Mouse (Mus musculus) erythroblast, embryonic 14.5 days (primary cell): ENCODE data around the gene Arfgap2. TPM values are rescaled to one million over a fixed set of nuclear protein-coding genes. Genes with fewer than 3 reads are reported as not detected.
"Not testable (repeated sequence)": the region's sequence is repeated elsewhere in the genome, so short reads cannot be mapped to it uniquely, and the experiment has no call there.

Experiments
- H3K27me3 ChIP-seq: 2 replicates; pipeline ENCODE4 v1.6.1; 2012; ENCODE audit warnings: inconsistent platforms; ENCODE audit not compliant: control insufficient read depth
- H3K36me3 ChIP-seq: 2 replicates; pipeline ENCODE4 v1.6.1; 2012; ENCODE audit warnings: mild to moderate bottlenecking, inconsistent platforms; ENCODE audit not compliant: control insufficient read depth
- H3K4me1 ChIP-seq: 2 replicates; pipeline ENCODE4 v1.6.1; 2012; ENCODE audit warnings: inconsistent platforms; ENCODE audit not compliant: control insufficient read depth
- H3K4me3 ChIP-seq: replicated peaks from 2 replicates; pipeline ENCODE3; 2012; ENCODE audit warnings: moderate library complexity, mild to moderate bottlenecking, inconsistent platforms
- H3K9me3 ChIP-seq: 2 replicates; pipeline ENCODE4 v1.6.1; 2012; ENCODE audit warnings: low read length, inconsistent platforms, mixed read lengths; ENCODE audit not compliant: control insufficient read depth
- GATA1 ChIP-seq: IDR thresholded peaks from 2 replicates; pipeline ENCODE4 v1.6.1; 2012; ENCODE audit warnings: low read length, inconsistent platforms, mixed read lengths
- TAL1 ChIP-seq: IDR thresholded peaks from 3 replicates; pipeline ENCODE4 v1.6.1; 2012; ENCODE audit warnings: low read length, inconsistent platforms, mixed read lengths
- polyA plus RNA-seq: library from polyadenylated mRNA; stranded (reverse); fragments of >175 nt; gene quantifications from 2 replicates; pipeline ENCODE4 v1.2.3, GENCODE M21; 2012

The Arfgap2 gene
- polyA plus RNA-seq, result 3.5 and 3.7 TPM in 2 replicates

DNA sequence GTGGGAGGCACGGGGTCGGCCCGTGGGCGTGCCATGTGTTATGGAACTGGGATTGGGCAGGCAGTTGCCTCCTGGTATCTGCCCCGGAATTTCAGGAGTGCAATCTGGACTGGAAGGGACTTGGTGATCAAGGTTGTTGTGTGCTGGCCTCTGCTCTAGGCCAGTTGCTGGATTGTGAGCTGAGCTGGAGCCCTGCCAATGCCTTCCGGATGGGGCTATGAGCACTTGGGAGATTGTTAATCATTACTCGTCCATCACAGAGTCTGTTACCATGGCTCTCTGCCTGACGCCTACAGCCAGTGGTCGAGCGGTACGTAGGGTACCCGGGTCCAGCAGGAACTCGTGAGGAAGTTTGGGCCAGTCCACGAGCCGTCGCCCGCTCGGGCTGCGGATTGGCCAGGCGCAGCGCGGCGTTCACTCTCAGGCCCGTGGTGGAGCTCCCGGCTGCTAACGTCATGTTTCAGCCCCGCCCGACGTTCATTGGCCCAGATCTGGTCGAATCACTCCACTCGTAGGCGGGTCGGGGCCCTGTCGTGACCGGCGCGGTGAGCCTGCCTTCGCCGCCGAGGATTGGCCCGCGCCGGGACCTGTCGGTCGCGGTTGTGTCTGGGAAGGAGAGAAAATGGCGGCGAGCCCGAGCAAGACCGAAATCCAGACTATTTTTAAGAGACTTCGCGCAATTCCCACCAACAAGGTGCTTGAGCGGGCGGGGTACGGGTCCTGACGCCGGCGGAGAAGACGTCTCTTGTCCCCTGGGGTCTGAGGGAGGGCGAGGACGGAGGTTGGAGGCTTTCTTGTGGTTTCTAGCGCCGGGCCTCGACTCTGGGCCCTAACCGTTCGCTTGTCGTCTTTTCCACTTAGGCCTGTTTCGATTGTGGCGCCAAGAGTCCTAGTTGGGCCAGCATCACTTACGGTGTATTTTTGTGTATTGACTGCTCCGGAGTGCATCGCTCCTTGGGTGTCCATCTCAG is at the start of gene Arfgap2:
Gene Arfgap2 (plus strand): TSS at position 264 of the 971 bp plus-strand sequence.
- Histone ChIP-seq H3K36me3 (peaks cover 49% of the 10 kb centered on the region), H3K9me3 (no peaks in the 10 kb centered on the region), H3K4me1 (peaks cover 46% of the 10 kb centered on the region), H3K4me3 (peak within 1 kb of the TSS; percentile 91), H3K27me3 (peaks cover 12% of the 10 kb centered on the region)
- no peak for TF ChIP-seq TAL1
- no peak for TF ChIP-seq GATA1

GRCm38 (mm10) chr2:91217032-91217431 is 47.7 kb upstream of the Arfgap2 start:
- Histone ChIP-seq H3K4me1 (no peaks in the 10 kb centered on the region), H3K36me3 (peaks cover 34% of the 10 kb centered on the region), H3K9me3 (no peaks in the 10 kb centered on the region), H3K4me3 (no peak overlapping the region), H3K27me3 (no peaks in the 10 kb centered on the region)
- TF ChIP-seq TAL1 (no peak), GATA1 (no peak)

- Histone ChIP-seq H3K4me1 (no peaks in the 10 kb centered on the region), H3K9me3 (no peaks in the 10 kb centered on the region), H3K36me3 (peaks cover 15% of the 10 kb centered on the region), H3K27me3 (no peaks in the 10 kb centered on the region), H3K4me3 (no peak overlapping the region)
- TF ChIP-seq GATA1, result no peak
- TF ChIP-seq TAL1, result no peak
Observed at GRCm38 (mm10) chr2:91220501-91220900, 44.3 kb upstream of the Arfgap2 start.

DNA sequence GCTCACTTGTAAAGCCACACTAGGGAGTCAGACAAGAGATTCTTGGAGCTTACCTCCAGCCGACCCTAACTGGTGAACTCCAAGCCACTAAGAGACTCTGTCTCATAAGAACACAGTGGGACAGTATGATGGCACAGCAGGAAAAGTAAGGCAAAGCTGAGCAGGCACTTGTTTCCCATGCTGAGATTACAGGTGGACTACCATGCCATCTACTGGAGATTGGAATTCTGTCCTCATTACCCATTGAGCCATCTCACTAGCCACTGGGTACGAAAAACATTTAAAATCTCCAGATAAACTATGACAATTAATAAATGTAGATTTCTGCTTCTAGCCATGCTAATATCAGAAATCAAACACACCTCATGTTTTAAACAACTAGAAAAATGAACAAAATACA is 41.2 kb upstream of the Arfgap2 start:
- no peaks in the 10 kb centered on the region for H3K9me3 ChIP-seq
- TF ChIP-seq GATA1, result no peak
- no peaks in the 10 kb centered on the region for H3K36me3 ChIP-seq
- H3K4me1 ChIP-seq, result no peaks in the 10 kb centered on the region
- H3K27me3 ChIP-seq, result no peaks in the 10 kb centered on the region
- no peak overlapping the region for H3K4me3 ChIP-seq

DNA sequence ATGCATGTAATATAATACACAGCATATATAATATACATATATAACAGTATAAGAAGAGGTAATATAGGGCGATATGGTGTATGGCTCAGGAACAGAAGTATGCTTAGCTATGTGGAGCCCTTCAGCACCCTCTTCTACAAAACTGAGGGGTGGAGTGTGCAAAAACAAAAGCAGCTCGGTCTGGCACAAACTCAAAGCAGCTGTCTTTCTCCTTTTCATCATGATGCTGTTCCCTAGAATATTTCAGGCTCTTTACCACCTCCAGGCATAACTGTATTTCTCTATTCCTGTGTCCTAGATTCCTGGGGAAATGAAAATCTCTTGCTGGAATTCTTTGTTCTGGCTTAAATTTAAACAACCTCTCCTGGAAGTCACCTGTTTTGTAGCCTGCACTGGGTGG is 35.0 kb upstream of the Arfgap2 start:
- TF ChIP-seq GATA1 (no peak), TAL1 (no peak)
- Histone ChIP-seq H3K27me3 (no peaks in the 10 kb centered on the region), H3K4me1 (no peaks in the 10 kb centered on the region), H3K36me3 (peaks cover 18% of the 10 kb centered on the region), H3K9me3 (no peaks in the 10 kb centered on the region), H3K4me3 (no peak overlapping the region)

DNA sequence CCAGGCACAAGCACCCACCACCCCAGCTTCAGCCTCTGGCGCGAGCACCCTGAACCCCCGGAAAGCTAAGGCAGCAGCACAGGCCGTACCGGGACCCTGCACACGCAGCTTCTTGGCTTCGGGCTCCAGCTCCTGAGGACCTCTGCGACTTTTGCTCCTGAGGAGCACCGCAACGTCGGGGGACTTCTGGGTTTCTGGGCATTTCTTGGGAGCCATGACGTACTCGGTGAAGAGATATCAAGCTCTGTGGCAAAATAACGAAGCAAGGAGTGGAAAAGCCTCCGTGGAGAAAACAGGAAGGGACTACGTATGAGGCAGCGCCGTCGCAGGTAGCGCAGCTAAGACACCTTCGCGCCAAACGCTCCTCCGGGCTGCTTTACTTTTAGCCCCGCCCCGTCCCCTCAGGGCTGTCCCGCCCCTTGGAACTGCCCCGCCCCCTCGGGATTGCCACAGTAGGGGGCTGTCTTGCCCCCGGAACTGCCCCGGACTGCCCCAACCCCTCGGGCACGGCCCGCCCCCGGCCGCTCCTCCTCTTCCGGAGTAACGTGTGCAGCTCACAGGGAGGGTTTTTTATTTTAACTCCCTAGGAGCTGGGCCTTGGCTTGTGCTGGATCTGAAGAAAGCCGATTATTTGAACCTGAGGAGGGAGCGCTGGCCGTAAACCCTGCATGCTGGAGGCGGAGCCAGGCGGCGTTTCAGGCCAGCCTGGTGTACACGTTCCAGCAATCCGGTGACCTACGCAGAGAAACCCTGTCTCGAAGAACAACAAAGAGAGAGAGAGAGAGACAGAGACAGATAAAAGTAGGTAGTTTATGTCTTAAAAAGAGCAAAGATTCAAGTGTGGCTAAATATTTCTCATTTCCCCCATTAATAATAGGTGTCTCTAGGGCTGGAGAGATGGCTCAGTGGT is 27.9 kb upstream of the Arfgap2 start, which contains the start of gene Ddb2:
Gene Ddb2 (minus strand): TSS at position 382 of the 910 bp plus-strand sequence.
- Histone ChIP-seq H3K9me3 (no peaks in the 10 kb centered on the region), H3K4me1 (peaks cover 20% of the 10 kb centered on the region), H3K4me3 (peak within 1 kb of the TSS; percentile 64), H3K27me3 (no peaks in the 10 kb centered on the region), H3K36me3 (peaks cover 15% of the 10 kb centered on the region)
- no peak for TF ChIP-seq GATA1
- TF ChIP-seq TAL1, result no peak

DNA sequence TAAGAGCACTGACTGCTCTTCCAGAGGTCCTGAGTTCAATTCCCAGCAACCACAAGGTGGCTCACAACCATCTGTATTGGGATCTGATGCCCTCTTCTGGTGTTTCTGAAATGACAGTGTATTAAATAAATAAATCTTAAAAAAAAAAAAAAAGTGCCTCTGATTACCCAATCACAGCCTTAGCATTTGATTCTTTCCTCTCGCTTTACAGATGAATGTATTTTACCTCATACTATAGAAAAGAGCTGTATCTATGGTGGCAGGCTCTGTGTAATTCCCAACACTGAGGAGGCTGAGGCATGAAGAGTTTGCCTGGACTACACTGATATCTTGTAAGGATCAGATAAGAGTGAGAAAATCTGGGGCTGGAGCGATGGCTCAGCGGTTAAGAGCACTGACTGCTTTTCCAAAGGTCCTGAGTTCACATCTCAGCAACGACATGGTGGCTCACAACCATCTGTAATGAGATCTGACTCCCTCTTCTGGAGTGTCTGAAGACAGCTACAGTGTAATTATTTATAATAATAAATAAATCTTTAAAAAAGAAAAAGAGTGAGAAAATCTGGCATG is 27.2 kb upstream of the Arfgap2 start:
- Histone ChIP-seq H3K36me3 (peaks cover 15% of the 10 kb centered on the region), H3K4me1 (peaks cover 22% of the 10 kb centered on the region), H3K4me3 (peak overlapping the region; percentile 64)
- peak; percentile 44; the same call in 1 of the 2 replicates for TF ChIP-seq GATA1
- H3K27me3 ChIP-seq, H3K9me3 ChIP-seq: not testable (repeated sequence)

GRCm38 (mm10) chr2:91242547-91242946 is 22.2 kb upstream of the Arfgap2 start:
- no peaks in the 10 kb centered on the region for H3K36me3 ChIP-seq
- H3K9me3 ChIP-seq, result no peaks in the 10 kb centered on the region
- H3K4me1 ChIP-seq, result peaks cover 32% of the 10 kb centered on the region
- no peak overlapping the region for H3K4me3 ChIP-seq
- no peaks in the 10 kb centered on the region for H3K27me3 ChIP-seq
- TF ChIP-seq GATA1, result no peak
- TF ChIP-seq TAL1, result no peak
